Mouse (Mus musculus) heart, embryonic 15.5 days (tissue): ENCODE results near the gene Ptpa. TPM values are rescaled to one million over a fixed set of nuclear protein-coding genes. Genes with fewer than 3 reads are reported as not detected.
"Not testable (repeated sequence)": the region's sequence is repeated elsewhere in the genome, so short reads cannot be mapped to it uniquely, and the experiment has no call there.

Experiments
- ATAC-seq: fragments of 200-750 bp; cut with Nextera tagmentation; replicated peaks from 2 replicates; pipeline ENCODE4 v1.8.0; 2017; ENCODE audit warnings: low read depth, moderate TSS enrichment; ENCODE audit not compliant: insufficient number of reproducible peaks, insufficient read depth, low FRiP score
- H3K27ac ChIP-seq: fragments of 300-500 bp; sonication (generic); 2 replicates; pipeline ENCODE4 v1.5.1; 2015; ENCODE audit warnings: mild to moderate bottlenecking, inconsistent platforms
- H3K27me3 ChIP-seq: fragments of 300-500 bp; sonication (generic); 2 replicates; pipeline ENCODE4 v1.6.1; 2015; ENCODE audit warnings: inconsistent platforms
- H3K36me3 ChIP-seq: fragments of 300-500 bp; sonication (generic); 2 replicates; pipeline ENCODE4 v1.6.1; 2015; ENCODE audit warnings: mild to moderate bottlenecking, inconsistent platforms
- H3K4me1 ChIP-seq: fragments of 300-500 bp; sonication (generic); replicated peaks from 2 replicates; pipeline ENCODE4 v1.6.1; 2015; ENCODE audit warnings: inconsistent platforms
- H3K4me2 ChIP-seq: fragments of 300-500 bp; sonication (generic); 2 replicates; pipeline ENCODE4 v1.6.1; 2015; ENCODE audit warnings: inconsistent platforms, mild to moderate bottlenecking, moderate library complexity
- H3K4me3 ChIP-seq: fragments of 300-500 bp; sonication (generic); 2 replicates; pipeline ENCODE4 v1.5.1; 2015; ENCODE audit warnings: mild to moderate bottlenecking, inconsistent platforms
- H3K9ac ChIP-seq: fragments of 300-500 bp; sonication (generic); 2 replicates; pipeline ENCODE4 v1.6.1; 2015; ENCODE audit warnings: mild to moderate bottlenecking, inconsistent platforms
- H3K9me3 ChIP-seq: fragments of 300-500 bp; sonication (generic); replicated peaks from 2 replicates; pipeline ENCODE4 v1.6.1; 2016; ENCODE audit warnings: inconsistent platforms
- WGBS: fragments of 180-500 bp; shearing (Covaris S2); methylation state at CpG from one replicate; pipeline ENCODE4 v1.1.7; 2015; ENCODE audit warnings: mixed read lengths; 5-methylcytosine and 5-hydroxymethylcytosine counted together
- polyA plus RNA-seq: library from polyadenylated mRNA; unstranded; fragments of >200 nt; fragmentation: Nextera tagmentation; extraction: Ambion mirVana; gene quantifications from 2 replicates; pipeline ENCODE4 v1.2.1, GENCODE M21; 2015

Gene Ptpa
- polyA plus RNA-seq, 1 experiment from 2014 or later: 102 TPM

- under 1% methylated on average over 7 of the region's 7 CpGs for WGBS
- ATAC-seq: no peak
- H3K4me1 ChIP-seq: peaks cover 63% of the 10 kb centered on the region
Observed at GRCm38 (mm10) chr2:30416649-30416965, 768 bp downstream of the Ptpa start.

DNA sequence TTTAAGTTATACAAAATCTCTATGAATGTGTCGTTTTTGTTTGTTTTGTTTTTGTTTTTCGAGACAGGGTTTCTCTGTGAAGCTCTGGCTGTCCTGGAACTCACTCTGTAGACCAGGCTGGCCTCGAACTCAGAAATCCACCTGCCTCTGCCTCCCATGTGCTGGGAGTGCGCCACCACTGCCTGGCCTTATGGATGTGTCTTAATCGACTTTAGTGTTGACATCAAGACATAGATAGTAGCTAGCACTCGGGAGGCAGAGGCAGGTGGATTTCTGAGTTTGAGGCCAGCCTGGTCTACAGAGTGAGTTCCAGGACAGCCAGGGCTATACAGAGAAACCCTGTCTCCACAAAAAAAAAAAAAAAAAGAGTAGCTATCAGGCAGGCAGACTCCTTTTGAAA is 1.3 kb downstream of the Ptpa start:
- Histone ChIP-seq H3K4me1 (peaks cover 62% of the 10 kb centered on the region), H3K4me2 (peak overlapping the region; percentile 75), H3K4me3 (peak overlapping the region; percentile 98), H3K27ac (peak overlapping the region; percentile 99)
- 66% methylated on average over 6 of the region's 6 CpGs for WGBS
- H3K9ac ChIP-seq, ATAC-seq, H3K27me3 ChIP-seq, H3K9me3 ChIP-seq, H3K36me3 ChIP-seq: not testable (repeated sequence)

More at GRCm38 (mm10) chr2:30416649-30416965, 768 bp downstream of the Ptpa start:
- H3K27ac ChIP-seq: peak overlapping the region; percentile 99
- H3K27me3 ChIP-seq: no peaks in the 10 kb centered on the region
- peak overlapping the region; percentile 98 for H3K4me3 ChIP-seq
- peak overlapping the region; percentile 96 for H3K9ac ChIP-seq
- H3K9me3 ChIP-seq: no peaks in the 10 kb centered on the region
- peaks cover 7% of the 10 kb centered on the region; the same call in 1 of the 2 replicates for H3K36me3 ChIP-seq
- H3K4me2 ChIP-seq: peak overlapping the region; percentile 75

GRCm38 (mm10) chr2:30417595-30418165 is 1.8 kb downstream of the Ptpa start:
- no peak overlapping the region for H3K27ac ChIP-seq
- H3K9me3 ChIP-seq: no peaks in the 10 kb centered on the region
- WGBS: 53% methylated on average over 5 of the region's 5 CpGs
- ATAC-seq: no peak
- H3K9ac ChIP-seq: no peak overlapping the region
- H3K4me3 ChIP-seq: peak overlapping the region; percentile 98; the same call in 1 of the 2 replicates
- peak overlapping the region; percentile 75 for H3K4me2 ChIP-seq
- H3K36me3 ChIP-seq: no peaks in the 10 kb centered on the region; the same call in 1 of the 2 replicates
- peaks cover 58% of the 10 kb centered on the region for H3K4me1 ChIP-seq
- no peaks in the 10 kb centered on the region for H3K27me3 ChIP-seq

- H3K4me3 ChIP-seq: 0 out of 2 replicates have a peak overlapping the region, but pooled peaks have one; percentile 98
- 69% methylated on average over 6 of the region's 6 CpGs for WGBS
Observed at GRCm38 (mm10) chr2:30418259-30418658, 2.4 kb downstream of the Ptpa start.

GRCm38 (mm10) chr2:30419112-30419511 is 3.3 kb downstream of the Ptpa start:
- Histone ChIP-seq H3K9ac (peak overlapping the region; percentile 29; the same call in 1 of the 2 replicates), H3K9me3 (no peaks in the 10 kb centered on the region), H3K4me2 (peak overlapping the region; percentile 31), H3K27me3 (no peaks in the 10 kb centered on the region), H3K36me3 (no peaks in the 10 kb centered on the region; the same call in 1 of the 2 replicates), H3K4me3 (no peak overlapping the region), H3K27ac (peak overlapping the region; percentile 75), H3K4me1 (peaks cover 46% of the 10 kb centered on the region)
- 26% methylated on average over 10 of the region's 10 CpGs for WGBS
- ATAC-seq: no peak

More at GRCm38 (mm10) chr2:30418259-30418658, 2.4 kb downstream of the Ptpa start:
- H3K27ac ChIP-seq: no peak overlapping the region
- no peaks in the 10 kb centered on the region for H3K27me3 ChIP-seq
- peak overlapping the region; percentile 6; the same call in 1 of the 2 replicates for H3K4me2 ChIP-seq
- H3K36me3 ChIP-seq: no peaks in the 10 kb centered on the region; the same call in 1 of the 2 replicates
- 0 out of 2 replicates have a peak overlapping the region, but pooled peaks have one; percentile 10 for H3K9ac ChIP-seq
- no peaks in the 10 kb centered on the region for H3K9me3 ChIP-seq
- peaks cover 53% of the 10 kb centered on the region for H3K4me1 ChIP-seq
- no peak for ATAC-seq

DNA sequence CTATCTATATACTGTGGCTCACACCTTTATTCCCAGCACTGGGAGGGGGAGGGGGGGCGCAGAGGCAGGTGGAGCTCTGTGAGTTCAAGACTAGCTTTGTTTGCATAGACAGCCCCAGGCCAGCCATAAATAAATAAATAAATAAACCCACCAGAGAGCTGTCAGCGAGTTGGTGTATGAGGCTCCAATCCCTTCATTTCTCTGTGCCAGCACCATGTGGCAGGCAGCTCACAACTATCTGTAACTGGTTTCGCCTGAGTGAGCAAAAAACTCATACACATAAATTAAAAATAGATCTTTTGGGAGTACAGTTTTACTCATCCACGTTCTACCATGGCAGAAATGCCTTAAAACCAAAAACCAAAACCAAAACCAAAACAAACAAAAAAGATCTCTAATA is 5.6 kb downstream of the Ptpa start:
- Histone ChIP-seq H3K4me1 (peaks cover 35% of the 10 kb centered on the region), H3K27ac (no peak overlapping the region), H3K9me3 (no peaks in the 10 kb centered on the region), H3K4me2 (no peak overlapping the region), H3K4me3 (no peak overlapping the region), H3K27me3 (no peaks in the 10 kb centered on the region), H3K9ac (no peak overlapping the region), H3K36me3 (peaks cover 4% of the 10 kb centered on the region; the same call in 1 of the 2 replicates)
- ATAC-seq: no peak
- 70% methylated on average over 4 of the region's 4 CpGs for WGBS

GRCm38 (mm10) chr2:30429156-30429555 is 13.3 kb downstream of the Ptpa start:
- H3K9ac ChIP-seq: no peak overlapping the region
- no peak overlapping the region for H3K4me3 ChIP-seq
- peaks cover 8% of the 10 kb centered on the region; the same call in 1 of the 2 replicates for H3K4me1 ChIP-seq
- no peaks in the 10 kb centered on the region for H3K27me3 ChIP-seq
- H3K27ac ChIP-seq: no peak overlapping the region
- H3K9me3 ChIP-seq: no peaks in the 10 kb centered on the region
- no peak for ATAC-seq
- peaks cover 78% of the 10 kb centered on the region for H3K36me3 ChIP-seq
- H3K4me2 ChIP-seq: no peak overlapping the region

GRCm38 (mm10) chr2:30435326-30436155 is 19.7 kb downstream of the Ptpa start:
- Histone ChIP-seq H3K36me3 (peaks cover 63% of the 10 kb centered on the region), H3K4me1 (peaks cover 15% of the 10 kb centered on the region), H3K4me3 (no peak overlapping the region), H3K4me2 (no peak overlapping the region), H3K27ac (0 out of 2 replicates have a peak overlapping the region, but pooled peaks have one; percentile 4), H3K9me3 (no peaks in the 10 kb centered on the region), H3K27me3 (no peaks in the 10 kb centered on the region), H3K9ac (no peak overlapping the region)
- WGBS: 47% methylated on average over 5 of the region's 5 CpGs
- 0 out of 2 replicates have a peak, but pooled peaks have one; percentile 47 for ATAC-seq

GRCm38 (mm10) chr2:30436156-30436545 is 20.3 kb downstream of the Ptpa start:
- Histone ChIP-seq H3K4me1 (peaks cover 22% of the 10 kb centered on the region), H3K4me3 (no peak overlapping the region), H3K4me2 (no peak overlapping the region), H3K9ac (no peak overlapping the region), H3K36me3 (peaks cover 58% of the 10 kb centered on the region), H3K9me3 (no peaks in the 10 kb centered on the region), H3K27ac (0 out of 2 replicates have a peak overlapping the region, but pooled peaks have one; percentile 4), H3K27me3 (no peaks in the 10 kb centered on the region)
- WGBS: 57% methylated on average over 5 of the region's 5 CpGs
- no peak for ATAC-seq

GRCm38 (mm10) chr2:30436809-30437208 is 21.0 kb downstream of the Ptpa start:
- Histone ChIP-seq H3K27me3 (no peaks in the 10 kb centered on the region), H3K4me1 (peaks cover 27% of the 10 kb centered on the region), H3K9ac (no peak overlapping the region), H3K27ac (no peak overlapping the region), H3K36me3 (peaks cover 51% of the 10 kb centered on the region), H3K9me3 (no peaks in the 10 kb centered on the region), H3K4me3 (no peak overlapping the region), H3K4me2 (no peak overlapping the region)
- no peak for ATAC-seq
- 85% methylated on average over 4 of the region's 4 CpGs for WGBS

DNA sequence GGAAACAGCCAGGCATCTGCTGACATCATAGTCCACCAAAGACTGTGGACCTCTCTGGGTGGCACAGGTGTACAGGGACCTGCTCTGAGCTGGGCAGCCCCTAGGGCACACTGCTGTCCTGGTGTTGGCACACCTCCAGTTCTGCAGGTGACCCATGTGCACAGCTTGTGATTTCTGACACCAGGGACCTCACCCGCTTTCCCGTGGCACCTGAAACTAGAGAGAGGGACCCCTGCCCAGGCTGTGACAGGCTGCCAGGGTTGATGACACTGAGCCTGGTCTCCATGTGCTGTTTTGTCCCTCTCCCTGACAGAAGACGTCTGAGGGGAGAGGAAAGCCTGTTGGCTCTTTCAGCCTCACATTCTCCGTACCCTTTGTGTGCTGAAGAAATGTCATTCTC is 22.0 kb downstream of the Ptpa start:
- Histone ChIP-seq H3K27ac (no peak overlapping the region), H3K4me1 (peaks cover 37% of the 10 kb centered on the region), H3K36me3 (peaks cover 41% of the 10 kb centered on the region), H3K27me3 (no peaks in the 10 kb centered on the region), H3K9me3 (no peaks in the 10 kb centered on the region), H3K4me3 (no peak overlapping the region), H3K9ac (no peak overlapping the region), H3K4me2 (no peak overlapping the region)
- ATAC-seq: no peak
- WGBS: 90% methylated on average over 4 of the region's 4 CpGs
